ENCODE assay signal across 11 mouse cellular contexts in the genomic region with DNA sequence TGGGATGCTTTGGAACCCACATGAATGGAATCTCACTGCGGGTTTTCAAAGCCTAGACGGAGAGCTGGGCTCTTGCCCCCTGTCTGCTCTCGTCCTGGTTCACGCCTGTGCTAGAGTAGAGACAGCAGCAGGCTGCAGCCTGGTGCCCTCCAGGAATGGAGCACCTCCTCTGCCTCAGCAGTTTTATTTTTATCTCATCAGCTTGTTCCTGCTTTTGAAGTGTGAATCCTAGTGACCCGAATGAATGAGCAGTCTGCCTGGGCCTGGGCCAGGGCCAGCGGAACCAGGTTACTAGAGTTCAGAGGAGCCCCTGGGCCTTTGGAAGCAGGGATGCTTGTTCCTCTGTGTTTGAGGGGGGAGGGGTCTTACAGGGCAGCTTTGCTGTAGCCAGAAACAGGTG. TPM values are rescaled to one million over a fixed set of nuclear protein-coding genes. Genes with fewer than 3 reads are reported as not detected.
DNase-seq lines count a peak whose midpoint lies in the region; ATAC-seq and TF ChIP-seq lines count a peak whose summit lies in the region.
"Had no signal": no experiment of that assay in that cellular context is flagged by ENCODE, and none has a peak within 500 bp of the region (broad histone marks: within the 10 kb centered on the region; RNA-seq: fewer than 3 reads in every experiment).

No protein-coding gene starts in this region.

- peak; percentile 40 for DNase-seq in kidney, adult 2 months
- DNase-seq in Patski (ENCODE audit: low read depth, low spot score), result no peak
- DNase-seq in cerebellum, adult 9-10 months, result peak; percentile 59
- no peak for DNase-seq in thymus, postnatal 10 days (ENCODE audit: low spot score in 2 of 2)
- DNase-seq: lung, postnatal 4 days had no signal

- no peaks in the 10 kb centered on the region for H3K9me3 ChIP-seq in kidney, embryonic 15.5 days (replicated peaks)
- no peaks in the 10 kb centered on the region for H3K9me3 ChIP-seq in heart, embryonic 14.5 days (ENCODE audit: control insufficient read depth, low read length)
- H3K9me3 ChIP-seq in intestine, embryonic 16.5 days (ENCODE audit: control insufficient read depth, low read length), result no peaks in the 10 kb centered on the region
- H3K9me3 ChIP-seq: forebrain, embryonic 12.5 days; G1E had no signal

- H3K36me3 ChIP-seq in kidney, adult 2 months (ENCODE audit: control insufficient read depth, insufficient read depth, low read length), result no peaks in the 10 kb centered on the region
- H3K36me3 ChIP-seq in kidney, embryonic 15.5 days, result no peaks in the 10 kb centered on the region
- H3K36me3 ChIP-seq in heart, embryonic 14.5 days (ENCODE audit: control insufficient read depth, insufficient read depth, low read length), result no peaks in the 10 kb centered on the region
- H3K36me3 ChIP-seq in intestine, embryonic 16.5 days (ENCODE audit: control insufficient read depth, insufficient read depth, low read length), result no peaks in the 10 kb centered on the region
- H3K36me3 ChIP-seq: forebrain, embryonic 12.5 days; G1E had no signal

- no peak for ATAC-seq in kidney, embryonic 15.5 days (replicated peaks; ENCODE audit: low FRiP score)
- peak; percentile 21 for ATAC-seq in Patski
- ATAC-seq in heart, embryonic 14.5 days (ENCODE audit: insufficient number of reproducible peaks, insufficient read depth, low FRiP score, low read depth), result peak; percentile 72
- no peak for ATAC-seq in intestine, embryonic 16.5 days
- no peak for ATAC-seq in erythroid progenitor cell, adult 5-6 weeks (replicated peaks; ENCODE audit: low FRiP score, poor library complexity, severe bottlenecking)

- 41% methylated on average over 6 of the region's 6 CpGs for WGBS in kidney, adult 2 months
- 50% methylated on average over 6 of the region's 6 CpGs for WGBS in kidney, embryonic 15.5 days
- WGBS in heart, embryonic 14.5 days, result 20% methylated on average over 6 of the region's 6 CpGs
- WGBS in intestine, embryonic 16.5 days, result 70% methylated on average over 6 of the region's 6 CpGs

- no peak overlapping the region for H3K4me3 ChIP-seq in kidney, adult 2 months (ENCODE audit: insufficient read depth, low read depth, low read length)
- H3K4me3 ChIP-seq in kidney, embryonic 15.5 days (replicated peaks), result no peak overlapping the region
- no peak overlapping the region for H3K4me3 ChIP-seq in heart, embryonic 14.5 days (ENCODE audit: control insufficient read depth in 1 of 2, insufficient read depth in 1 of 2, low read depth in 1 of 2, low read length in 2 of 2)
- no peak overlapping the region for H3K4me3 ChIP-seq in intestine, embryonic 16.5 days (ENCODE audit: low read length)
- H3K4me3 ChIP-seq: forebrain, embryonic 12.5 days had no signal

- 0 out of 2 replicates have a peak, but pooled peaks cover 3% of the 10 kb centered on the region for H3K4me1 ChIP-seq in kidney, adult 2 months (ENCODE audit: control insufficient read depth, insufficient read depth, low read length)
- peaks cover 4% of the 10 kb centered on the region; the same call in 1 of the 2 replicates for H3K4me1 ChIP-seq in kidney, embryonic 15.5 days
- peaks cover 53 to 82% of the 10 kb centered on the region in 2 experiments for H3K4me1 ChIP-seq in heart, embryonic 14.5 days (ENCODE audit: control insufficient read depth in 2 of 2, insufficient read depth in 2 of 2, low read length in 2 of 2)
- H3K4me1 ChIP-seq in intestine, embryonic 16.5 days (ENCODE audit: control insufficient read depth, insufficient read depth, low read length), result no peaks in the 10 kb centered on the region; the same call in 1 of the 2 replicates

- H3K27me3 ChIP-seq in kidney, adult 2 months (replicated peaks; ENCODE audit: control insufficient read depth, insufficient read depth, low read length), result no peaks in the 10 kb centered on the region
- no peaks in the 10 kb centered on the region for H3K27me3 ChIP-seq in kidney, embryonic 15.5 days
- H3K27me3 ChIP-seq in Patski, result no peaks in the 10 kb centered on the region
- no peaks in the 10 kb centered on the region for H3K27me3 ChIP-seq in heart, embryonic 14.5 days (ENCODE audit: control insufficient read depth, insufficient read depth, low read length)
- H3K27me3 ChIP-seq in intestine, embryonic 16.5 days (replicated peaks; ENCODE audit: control insufficient read depth, insufficient read depth, low read length), result no peaks in the 10 kb centered on the region
- H3K27me3 ChIP-seq: forebrain, embryonic 12.5 days had no signal

- CTCF ChIA-PET in Patski (lab: Charles Lee), result no interaction called here

- no peak overlapping the region for H3K9ac ChIP-seq in kidney, embryonic 15.5 days
- H3K9ac ChIP-seq in heart, embryonic 14.5 days (ENCODE audit: low read length), result no peak overlapping the region
- H3K9ac ChIP-seq in intestine, embryonic 16.5 days (ENCODE audit: low read depth, low read length), result no peak overlapping the region
- H3K9ac ChIP-seq: forebrain, embryonic 12.5 days had no signal

- in situ Hi-C loops in Patski (cut with MboI; ENCODE audit: low pct_unique_long_range_greater_than_20kb), result no loop called here

- H3K4me2 ChIP-seq in kidney, embryonic 15.5 days, result no peak overlapping the region
- peak overlapping the region; percentile 32 for H3K4me2 ChIP-seq in heart, embryonic 14.5 days (ENCODE audit: low read length)
- H3K4me2 ChIP-seq in intestine, embryonic 16.5 days (ENCODE audit: low read depth, low read length), result no peak overlapping the region
- H3K4me2 ChIP-seq: forebrain, embryonic 12.5 days had no signal

- TF ChIP-seq POLR2A in kidney, adult 2 months (IDR thresholded peaks at IDR 0.05; ENCODE audit: low read depth, low read length), result no peak

- POLR2A ChIA-PET in Patski (lab: Charles Lee), result no interaction called here

- TF ChIP-seq CTCF in kidney, adult 2 months (conservative IDR thresholded peaks at IDR 0.05; ENCODE audit: insufficient read depth, insufficient read length, low read depth, low read length), result no peak
- no peak for TF ChIP-seq CTCF in Patski (IDR thresholded peaks at IDR 0.05)

- H3K27ac ChIP-seq in kidney, adult 2 months (ENCODE audit: insufficient read depth, low read depth, low read length), result no peak overlapping the region
- no peak overlapping the region for H3K27ac ChIP-seq in kidney, embryonic 15.5 days
- H3K27ac ChIP-seq in heart, embryonic 14.5 days (replicated peaks in 1 of 2; ENCODE audit: control insufficient read depth in 1 of 2, insufficient read depth in 1 of 2, low read depth in 2 of 2, low read length in 2 of 2), result peak overlapping the region in 1 of 2 experiments; percentile 27
- H3K27ac ChIP-seq in intestine, embryonic 16.5 days (ENCODE audit: low read length), result no peak overlapping the region
- H3K27ac ChIP-seq: forebrain, embryonic 12.5 days had no signal

RNA-seq across cellular contexts. Expression of gene Eepd1, which starts 37.8 kb away (rescaled TPM):
- 4.3 and 4.8 TPM in 2 replicates for polyA plus RNA-seq in kidney, adult 2 months (2012; rRNA removed)
- 6.2 and 6.4 TPM in 2 replicates for polyA plus RNA-seq in kidney, embryonic 15.5 days (2015; fragmentation: Nextera tagmentation; extraction: Ambion mirVana)
- 1.8 TPM for polyA plus RNA-seq in Patski (2021)
- polyA plus RNA-seq in heart, embryonic 14.5 days (2014; fragmentation: Nextera tagmentation; extraction: Ambion mirVana), result 20.8 and 25.6 TPM in 2 replicates
- polyA plus RNA-seq in intestine, embryonic 16.5 days (2015; fragmentation: Nextera tagmentation; extraction: Ambion mirVana), result 6.9 and 8.1 TPM in 2 replicates
- total RNA-seq in erythroid progenitor cell, adult 5-6 weeks (2015; ENCODE audit: low replicate concordance), result 0.42 and 0.72 TPM in 2 replicates
- total RNA-seq in erythroid progenitor cell, adult 5-6 weeks (2017; ENCODE audit: low replicate concordance), result 2.2 TPM in 1 of 2 replicates, not detected in the other
- polyA plus RNA-seq: G1E had no signal

Comparison
In these comparisons a context has a peak if more than half of its experiments do, and no peak if none do; other contexts are left out.
1. DNase-seq: peak in kidney, adult 2 months (single experiment) and cerebellum, adult 9-10 months (single experiment); none in Patski (single experiment) and thymus, postnatal 10 days (0 of 2).
2. ATAC-seq: peak in Patski (single experiment) and heart, embryonic 14.5 days (single experiment); none in kidney, embryonic 15.5 days (single experiment), intestine, embryonic 16.5 days (single experiment) and erythroid progenitor cell, adult 5-6 weeks (single experiment).